9 mouse cellular contexts compared by ENCODE assay signal in the genomic region with DNA sequence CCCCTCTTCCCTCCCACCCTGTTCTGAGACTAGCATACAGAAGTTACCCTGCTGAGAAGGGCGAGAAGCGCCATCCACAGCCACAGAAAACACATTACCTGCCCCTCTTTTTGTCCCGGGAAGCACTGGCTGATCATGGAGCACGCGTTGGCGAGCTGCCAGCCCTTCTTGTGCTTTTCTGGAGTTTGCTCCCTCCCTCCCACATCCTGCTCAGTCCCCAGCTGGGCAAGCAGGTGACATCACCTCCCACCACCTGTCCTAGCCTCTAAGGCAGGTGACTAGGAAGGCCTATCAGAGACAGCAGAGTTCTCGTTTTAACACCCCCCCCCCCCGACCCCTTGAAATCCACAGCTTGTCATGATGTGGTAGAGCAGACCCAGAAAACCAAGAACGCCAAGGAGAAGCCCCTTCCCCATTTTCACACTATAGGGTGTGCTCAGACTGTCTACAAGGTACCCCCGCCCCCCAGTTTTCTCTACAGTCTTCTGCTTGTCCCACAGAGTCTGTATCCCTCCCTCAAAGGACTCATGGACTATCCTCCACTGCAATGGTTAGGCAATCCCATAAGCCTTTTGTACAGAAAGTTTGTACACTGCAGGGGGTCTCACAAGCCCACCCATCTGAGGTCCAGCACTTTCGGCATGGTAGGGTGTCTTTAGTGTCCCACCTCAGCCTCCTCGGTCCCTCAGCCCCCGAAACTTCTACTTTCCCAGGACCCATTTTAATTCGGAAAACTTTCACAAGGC. TPM values are rescaled to one million over a fixed set of nuclear protein-coding genes. Genes with fewer than 3 reads are reported as not detected.
DNase-seq lines count a peak whose midpoint lies in the region; ATAC-seq and TF ChIP-seq lines count a peak whose summit lies in the region.
"Had no signal": no experiment of that assay in that cellular context is flagged by ENCODE, and none has a peak within 500 bp of the region (broad histone marks: within the 10 kb centered on the region; RNA-seq: fewer than 3 reads in every experiment).

No protein-coding gene starts in this region.

- no peaks in the 10 kb centered on the region for H3K27me3 ChIP-seq in embryonic facial prominence, embryonic 15.5 days
- H3K27me3 ChIP-seq in liver, embryonic 15.5 days: no peaks in the 10 kb centered on the region

- in situ Hi-C loops in ES-E14 (cut with MboI; ENCODE audit: low sequenced_read_pairs in 2 of 2, unreplicated experiment in 2 of 2): no loop called here

- H3K36me3 ChIP-seq in ES-E14 (ENCODE audit: control insufficient read depth, insufficient read depth, low read length, poor library complexity, severe bottlenecking): peaks cover 6% of the 10 kb centered on the region; the same call in 1 of the 2 replicates
- H3K36me3 ChIP-seq in embryonic facial prominence, embryonic 15.5 days: 0 out of 2 replicates have a peak, but pooled peaks cover 3% of the 10 kb centered on the region
- no peaks in the 10 kb centered on the region for H3K36me3 ChIP-seq in liver, embryonic 15.5 days (replicated peaks)

- H3K9me3 ChIP-seq in ES-E14 (ENCODE audit: control insufficient read depth, insufficient read depth, low read depth, low read length): no peaks in the 10 kb centered on the region
- H3K9me3 ChIP-seq in embryonic facial prominence, embryonic 15.5 days (replicated peaks): no peaks in the 10 kb centered on the region
- H3K9me3 ChIP-seq in liver, embryonic 15.5 days (replicated peaks): no peaks in the 10 kb centered on the region

- H3K4me3 ChIP-seq in ES-E14 (ENCODE audit: insufficient read depth in 1 of 2, low read depth in 1 of 2, low read length in 2 of 2, poor library complexity in 1 of 2, severe bottlenecking in 1 of 2): peak overlapping the region in 1 of 2 experiments; percentile 21; a peak in 1 of 4 replicates
- no peak overlapping the region for H3K4me3 ChIP-seq in embryonic facial prominence, embryonic 15.5 days (replicated peaks)
- no peak overlapping the region for H3K4me3 ChIP-seq in liver, embryonic 15.5 days (replicated peaks)

- 57% methylated on average over 14 of the region's 14 CpGs for WGBS in embryonic facial prominence, embryonic 15.5 days
- WGBS in liver, embryonic 15.5 days (ENCODE audit: insufficient replicate concordance): 66% methylated on average over 14 of the region's 14 CpGs

- DNase-seq in 3134 (ENCODE audit: extremely low read depth, insufficient read length, low spot score) (peak; percentile 42), ES-E14 (ENCODE audit: low read depth, low spot score) (no peak)
- DNase-seq in embryo, embryonic 10.5 days (ENCODE audit: low spot score): no peak
- no peak for DNase-seq in frontal cortex, postnatal 25 days (ENCODE audit: low spot score in 2 of 2)
- no peak for DNase-seq in gastrocnemius, adult 8-10 months (ENCODE audit: low spot score in 2 of 2)

- no peak overlapping the region for H3K4me2 ChIP-seq in embryonic facial prominence, embryonic 15.5 days (replicated peaks)
- H3K4me2 ChIP-seq in liver, embryonic 15.5 days: no peak overlapping the region

- peak overlapping the region; percentile 33; the same call in 1 of the 2 replicates for H3K9ac ChIP-seq in ES-E14 (ENCODE audit: insufficient read depth, low read depth, low read length, poor library complexity, severe bottlenecking)
- H3K9ac ChIP-seq in embryonic facial prominence, embryonic 15.5 days: no peak overlapping the region
- no peak overlapping the region for H3K9ac ChIP-seq in liver, embryonic 15.5 days

- 0 out of 2 replicates have a peak, but pooled peaks have one; percentile 56 for ATAC-seq in embryonic facial prominence, embryonic 15.5 days (ENCODE audit: insufficient number of reproducible peaks, low FRiP score, low TSS enrichment, low read depth)
- peak; percentile 58; the same call in 1 of the 2 replicates for ATAC-seq in liver, embryonic 15.5 days (ENCODE audit: insufficient read depth)
- no peak for ATAC-seq in inflammation-experienced regulatory T-cells, adult 6 months
- ATAC-seq: midbrain, embryonic 16.5 days had no signal

- H3K4me1 ChIP-seq in ES-E14 (ENCODE audit: control insufficient read depth in 2 of 2, insufficient read depth in 2 of 2, low read length in 2 of 2, poor library complexity in 1 of 2): peaks cover 0 to 22% of the 10 kb centered on the region in 2 experiments; a peak in 2 of 4 replicates
- no peaks in the 10 kb centered on the region for H3K4me1 ChIP-seq in embryonic facial prominence, embryonic 15.5 days
- peaks cover 14% of the 10 kb centered on the region for H3K4me1 ChIP-seq in liver, embryonic 15.5 days (replicated peaks)

- peak overlapping the region; percentile 63; the same call in 1 of the 2 replicates for H3K27ac ChIP-seq in ES-E14 (ENCODE audit: insufficient read depth, low read depth, low read length, poor library complexity, severe bottlenecking)
- H3K27ac ChIP-seq in embryonic facial prominence, embryonic 15.5 days (replicated peaks): peak overlapping the region; percentile 71; the same call in 1 of the 2 replicates
- no peak overlapping the region for H3K27ac ChIP-seq in liver, embryonic 15.5 days (replicated peaks)

TF ChIP-seq in ES-E14, 5 proteins besides CTCF, POLR2A, EP300 and RAD21:
- TF ChIP-seq ZNF384 (IDR thresholded peaks at IDR 0.05; ENCODE audit: low read depth, low read length) (no peak), ZC3H11A (IDR thresholded peaks at IDR 0.05; ENCODE audit: borderline replicate concordance, low read depth, low read length) (no peak), MAFK (IDR thresholded peaks at IDR 0.05; ENCODE audit: insufficient read depth, low read depth, low read length) (no peak), CHD2 (IDR thresholded peaks at IDR 0.05; ENCODE audit: low read depth, low read length) (no peak), HCFC1 (IDR thresholded peaks at IDR 0.05; ENCODE audit: borderline replicate concordance, insufficient read depth, low read length) (no peak)

RNA-seq across cellular contexts. Expression of a gene that starts 11.2 kb away (rescaled TPM):
- total RNA-seq in ES-E14 (2012; rRNA removed): 15.8 and 22.9 TPM in 2 replicates
- polyA plus RNA-seq in embryonic facial prominence, embryonic 15.5 days (2015; fragmentation: Nextera tagmentation; extraction: Ambion mirVana): 17.2 and 22.1 TPM in 2 replicates
- polyA plus RNA-seq in liver, embryonic 15.5 days (2015; fragmentation: Nextera tagmentation; extraction: Ambion mirVana): 0.92 and 1.5 TPM in 2 replicates
- under 1 TPM in 1 of 3 experiments, not detected in 2; 0.59 TPM for polyA plus RNA-seq in inflammation-experienced regulatory T-cells, adult 6 months (2017; shearing (Covaris generic))
- total RNA-seq in gastrocnemius, adult 8-10 months (2022): 1 to 10 TPM in 1 of 4 experiments, under 1 TPM in 2, not detected in 1; 0.34 to 1.1 (median 0.86) TPM

RNA-seq across cellular contexts. Expression of a gene that starts 11.3 kb away (rescaled TPM):
- 41.9 and 48.0 TPM in 2 replicates for total RNA-seq in ES-E14 (2012; rRNA removed)
- polyA plus RNA-seq in embryonic facial prominence, embryonic 15.5 days (2015; fragmentation: Nextera tagmentation; extraction: Ambion mirVana): 73.5 and 74.7 TPM in 2 replicates
- polyA plus RNA-seq in liver, embryonic 15.5 days (2015; fragmentation: Nextera tagmentation; extraction: Ambion mirVana): 5.6 and 5.8 TPM in 2 replicates
- 10 to 100 TPM; 33.2 to 42.0 (median 41.3) TPM for polyA plus RNA-seq in inflammation-experienced regulatory T-cells, adult 6 months (2017; shearing (Covaris generic))
- 1 to 10 TPM; 3.6 to 4.6 (median 3.7) TPM for total RNA-seq in gastrocnemius, adult 8-10 months (2022)

RNA-seq across cellular contexts. Expression of a gene that starts 17.5 kb away (rescaled TPM):
- 0.26 TPM in 1 of 2 replicates, not detected in the other for total RNA-seq in ES-E14 (2012; rRNA removed)
- 0.44 and 0.66 TPM in 2 replicates for polyA plus RNA-seq in embryonic facial prominence, embryonic 15.5 days (2015; fragmentation: Nextera tagmentation; extraction: Ambion mirVana)
- 0.31 TPM in 1 of 2 replicates, not detected in the other for polyA plus RNA-seq in liver, embryonic 15.5 days (2015; fragmentation: Nextera tagmentation; extraction: Ambion mirVana)
- not detected for polyA plus RNA-seq in inflammation-experienced regulatory T-cells, adult 6 months (2017; shearing (Covaris generic))
- under 1 TPM in 1 of 4 experiments, not detected in 3; 0.83 TPM for total RNA-seq in gastrocnemius, adult 8-10 months (2022)
- polyA plus RNA-seq: midbrain, embryonic 16.5 days had no signal

RNA-seq across cellular contexts. Expression of a gene that starts 22.9 kb away (rescaled TPM):
- 32.3 and 45.8 TPM in 2 replicates for total RNA-seq in ES-E14 (2012; rRNA removed)
- 32.8 and 35.9 TPM in 2 replicates for polyA plus RNA-seq in embryonic facial prominence, embryonic 15.5 days (2015; fragmentation: Nextera tagmentation; extraction: Ambion mirVana)
- 9.2 and 11.8 TPM in 2 replicates for polyA plus RNA-seq in liver, embryonic 15.5 days (2015; fragmentation: Nextera tagmentation; extraction: Ambion mirVana)
- polyA plus RNA-seq in inflammation-experienced regulatory T-cells, adult 6 months (2017; shearing (Covaris generic)): 10 to 100 TPM; 12.6 to 15.0 (median 12.9) TPM
- 1 to 10 TPM; 6.0 to 8.1 (median 7.6) TPM for total RNA-seq in gastrocnemius, adult 8-10 months (2022)

RNA-seq across cellular contexts. Expression of a gene that starts 25.4 kb away (rescaled TPM):
- 55.3 and 57.6 TPM in 2 replicates for total RNA-seq in ES-E14 (2012; rRNA removed)
- 40.6 and 48.0 TPM in 2 replicates for polyA plus RNA-seq in embryonic facial prominence, embryonic 15.5 days (2015; fragmentation: Nextera tagmentation; extraction: Ambion mirVana)
- polyA plus RNA-seq in liver, embryonic 15.5 days (2015; fragmentation: Nextera tagmentation; extraction: Ambion mirVana): 16.0 and 17.5 TPM in 2 replicates
- polyA plus RNA-seq in inflammation-experienced regulatory T-cells, adult 6 months (2017; shearing (Covaris generic)): 10 to 100 TPM; 39.0 to 53.6 (median 47.3) TPM
- total RNA-seq in gastrocnemius, adult 8-10 months (2022): 10 to 100 TPM; 34.5 to 41.8 (median 37.8) TPM
